Mouse (Mus musculus) ES-E14 (cell line): ENCODE data around the gene Rab7. TPM values are rescaled to one million over a fixed set of nuclear protein-coding genes. Genes with fewer than 3 reads are reported as not detected.

Experiments
- DNase-seq: peaks from one replicate; pipeline ENCODE4 v3.0.0-alpha.2; 2013; ENCODE audit warnings: low read depth, low spot score
- H3K27ac ChIP-seq: 2 replicates; pipeline ENCODE4 v1.5.1; 2012; ENCODE audit warnings: low read depth, mild to moderate bottlenecking, low read length, moderate library complexity, mixed read lengths; ENCODE audit not compliant: poor library complexity, insufficient read depth, severe bottlenecking
- H3K36me3 ChIP-seq: 2 replicates; pipeline ENCODE4 v1.6.1; 2012; ENCODE audit warnings: mild to moderate bottlenecking, low read length, moderate library complexity, mixed read lengths; ENCODE audit not compliant: control insufficient read depth, poor library complexity, insufficient read depth, severe bottlenecking
- H3K4me1 ChIP-seq, 2 experiments: fragments of 150-350 bp in 1 of 2; sonication (generic) in 1 of 2; 2 replicates each; pipeline ENCODE4 v1.6.1; 2012; ENCODE audit warnings: low read length in 2 of 2, mild to moderate bottlenecking in 1 of 2, mixed read lengths in 1 of 2; ENCODE audit not compliant: control insufficient read depth in 2 of 2, insufficient read depth in 2 of 2, poor library complexity in 1 of 2
- H3K4me3 ChIP-seq, 2 experiments: fragments of 150-350 bp in 1 of 2; sonication (generic) in 1 of 2; 2 replicates each; pipeline ENCODE4 v1.5.1; 2012; ENCODE audit warnings: low read length in 2 of 2, low read depth in 1 of 2, mild to moderate bottlenecking in 1 of 2, mixed read lengths in 1 of 2; ENCODE audit not compliant: insufficient read depth in 1 of 2, poor library complexity in 1 of 2, severe bottlenecking in 1 of 2
- H3K9ac ChIP-seq: 2 replicates; pipeline ENCODE4 v1.6.1; 2012; ENCODE audit warnings: low read depth, mild to moderate bottlenecking, low read length, mixed read lengths; ENCODE audit not compliant: poor library complexity, insufficient read depth, severe bottlenecking
- H3K9me3 ChIP-seq: fragments of 150-350 bp; sonication (generic); 2 replicates; pipeline ENCODE4 v1.6.1; 2012; ENCODE audit warnings: low read depth, mild to moderate bottlenecking, low read length; ENCODE audit not compliant: control insufficient read depth, insufficient read depth
- CHD2 ChIP-seq: IDR thresholded peaks from 2 replicates; pipeline ENCODE4 v1.6.1; 2014; ENCODE audit warnings: mild to moderate bottlenecking, low read depth, low read length, inconsistent platforms
- HCFC1 ChIP-seq: IDR thresholded peaks from 2 replicates; pipeline ENCODE4 v1.6.1; 2012; ENCODE audit warnings: low read length, inconsistent platforms, borderline replicate concordance; ENCODE audit not compliant: insufficient read depth
- MAFK ChIP-seq: IDR thresholded peaks from 2 replicates; pipeline ENCODE4 v1.6.1; 2014; ENCODE audit warnings: mild to moderate bottlenecking, low read depth, low read length, inconsistent platforms; ENCODE audit not compliant: insufficient read depth
- ZC3H11A ChIP-seq: IDR thresholded peaks from 2 replicates; pipeline ENCODE4 v1.6.1; 2012; ENCODE audit warnings: low read depth, mild to moderate bottlenecking, inconsistent platforms, low read length, borderline replicate concordance
- ZNF384 ChIP-seq: IDR thresholded peaks from 2 replicates; pipeline ENCODE4 v1.6.1; 2012; ENCODE audit warnings: low read depth, low read length, inconsistent platforms
- in situ Hi-C, 2 experiments: fragments of 600-800 bp; cut with MboI; formaldehyde crosslinking; loops; one replicate each; pipeline ENCODE4 v1.15.1; 2025; ENCODE audit warnings: low sequenced_read_pairs in 2 of 2, inconsistent platforms in 1 of 2; ENCODE audit not compliant: unreplicated experiment in 2 of 2
- total RNA-seq: library from RNA; depleted of rRNA; stranded (reverse); fragments of 300-350 nt; gene quantifications from 2 replicates; pipeline ENCODE4 v1.2.3, GENCODE M21; 2012; rRNA removed

The Rab7 gene
- total RNA-seq = 31.2 and 56.2 TPM in 2 replicates

GRCm38 (mm10) chr6:88044577-88045405, at the start of gene Rab7:
Gene Rab7, minus strand, starts transcription at chr6:88045270.
- no peaks in the 10 kb centered on the region for H3K9me3 ChIP-seq
- TF ChIP-seq HCFC1 = peak; percentile 82; the same call in 1 of the 2 replicates
- TF ChIP-seq ZC3H11A = no peak
- no peak for TF ChIP-seq CHD2
- TF ChIP-seq MAFK = no peak
- TF ChIP-seq ZNF384 = no peak

GRCm38 (mm10) chr6:88088971-88089370, 43.9 kb upstream of the Rab7 start:
- Histone ChIP-seq H3K9me3 (no peaks in the 10 kb centered on the region), H3K27ac (no peak overlapping the region), H3K4me3 (no peak overlapping the region), H3K9ac (no peak overlapping the region), H3K36me3 (peaks cover 29% of the 10 kb centered on the region), H3K4me1 (peaks cover 0 to 3% of the 10 kb centered on the region in 2 experiments; a peak in 1 of 4 replicates)
- no peak for DNase-seq
- in situ Hi-C loops = no loop called here
- TF ChIP-seq HCFC1 (no peak), ZNF384 (no peak), MAFK (no peak), ZC3H11A (no peak), CHD2 (no peak)

More at GRCm38 (mm10) chr6:88044577-88045405, at the start of gene Rab7:
- Histone ChIP-seq H3K4me3 (peak within 1 kb of the TSS; percentile 86 to 93), H3K4me1 (peaks cover 3 to 4% of the 10 kb centered on the region in 2 experiments; a peak in 1 of 4 replicates), H3K9ac (peak within 1 kb of the TSS; percentile 97), H3K36me3 (no peaks in the 10 kb centered on the region), H3K27ac (peak within 1 kb of the TSS; percentile 88)
- in situ Hi-C loops = no loop called here
- DNase-seq = peak; percentile 90

GRCm38 (mm10) chr6:88084278-88085151, 39.4 kb upstream of the Rab7 start, which contains the start of gene Rpn1:
Gene Rpn1, plus strand, starts transcription at chr6:88084482.
- H3K36me3 ChIP-seq = peaks cover 2% of the 10 kb centered on the region
- H3K4me3 ChIP-seq = peak within 1 kb of the TSS; percentile 92 to 97
- in situ Hi-C loops = no loop called here
- peak within 1 kb of the TSS; percentile 70 for H3K27ac ChIP-seq
- no peaks in the 10 kb centered on the region for H3K9me3 ChIP-seq
- peaks cover 0 to 3% of the 10 kb centered on the region in 2 experiments; a peak in 1 of 4 replicates for H3K4me1 ChIP-seq
- TF ChIP-seq HCFC1 (peak; percentile 66), ZC3H11A (no peak)
- H3K9ac ChIP-seq = peak within 1 kb of the TSS; percentile 98
- peak; percentile 89 for DNase-seq

GRCm38 (mm10) chr6:88083672-88084071, 38.6 kb upstream of the Rab7 start:
- in situ Hi-C loops = no loop called here
- no peak for TF ChIP-seq MAFK
- TF ChIP-seq CHD2 = no peak
- TF ChIP-seq ZC3H11A = no peak
- TF ChIP-seq ZNF384 = no peak
- no peak for TF ChIP-seq HCFC1
- Histone ChIP-seq H3K4me1 (peaks cover 0 to 3% of the 10 kb centered on the region in 2 experiments; a peak in 1 of 4 replicates), H3K9ac (no peak overlapping the region), H3K27ac (no peak overlapping the region), H3K36me3 (peaks cover 2% of the 10 kb centered on the region), H3K4me3 (peak overlapping the region in 1 of 2 experiments; percentile 66; a peak in 2 of 4 replicates), H3K9me3 (no peaks in the 10 kb centered on the region)
- DNase-seq = no peak
